Mouse (Mus musculus) urinary bladder, postnatal 14 days (tissue): ENCODE measurements around the gene Slc25a3.

Experiments used
- DNase-seq: peaks from one replicate; pipeline ENCODE4 v3.0.0; 2021; ENCODE audit warnings: low spot score

Slc25a3 gene

DNA sequence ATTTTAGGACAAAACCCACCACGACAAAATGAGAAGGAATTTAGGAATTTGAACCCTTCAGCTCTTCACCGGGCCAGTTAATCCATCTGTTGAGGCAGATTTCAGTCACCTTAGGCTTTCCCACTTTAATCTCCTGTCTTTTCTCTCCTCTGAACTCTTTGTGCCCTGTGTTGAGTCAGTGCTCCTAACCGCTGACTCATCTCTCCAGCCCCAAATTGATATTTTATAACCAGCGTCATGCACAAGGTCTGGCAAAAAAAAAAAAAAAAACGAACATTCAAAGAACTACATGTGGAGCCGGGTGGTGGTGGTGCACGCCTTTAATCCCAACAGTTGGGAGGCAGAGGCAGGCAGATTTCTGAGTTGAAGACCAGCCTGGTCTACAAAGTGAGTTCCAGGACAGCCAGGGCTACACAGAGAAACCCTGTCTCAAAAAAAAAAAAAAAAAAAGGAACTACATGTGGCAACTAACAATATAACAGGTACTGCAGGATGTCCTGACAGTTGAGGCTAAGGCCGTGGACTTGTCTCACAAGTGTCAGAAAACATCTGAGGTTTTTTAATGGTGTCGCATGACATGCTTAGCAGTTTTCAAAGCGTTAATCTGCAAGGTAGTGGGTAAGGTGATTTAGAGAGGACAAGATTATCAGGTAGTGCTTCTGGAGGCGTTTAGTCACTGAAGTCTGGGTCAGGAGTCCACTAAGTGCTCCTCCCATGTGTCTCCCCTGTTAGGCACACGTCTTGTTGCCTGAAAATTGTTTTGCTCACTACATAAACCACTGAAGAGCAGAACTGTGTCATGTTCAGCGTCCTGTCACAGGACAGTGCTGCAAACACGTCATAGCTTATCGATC lies 29.4 kb downstream of the Slc25a3 start:
- no peak for DNase-seq

DNA sequence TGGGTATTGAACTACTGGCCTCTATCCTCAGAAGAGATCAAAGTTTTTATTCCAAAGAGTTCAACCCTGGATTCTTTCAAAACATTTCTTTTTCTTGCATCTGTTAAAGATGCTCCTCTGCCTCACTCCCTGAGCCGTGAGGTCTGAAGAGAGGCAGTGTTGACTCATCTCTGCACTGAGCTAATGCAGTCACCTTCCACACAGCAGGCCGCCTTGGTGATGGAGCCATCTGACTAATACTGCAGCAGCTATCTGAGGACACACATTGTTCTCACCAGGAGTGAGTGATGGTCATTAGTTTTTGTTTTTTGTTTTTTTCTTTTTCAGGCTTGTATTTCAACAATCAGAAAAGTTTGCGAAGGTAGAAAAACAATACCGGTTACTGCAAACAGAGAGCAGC lies 31.0 kb downstream of the Slc25a3 start:
- no peak for DNase-seq

GRCm38 (mm10) chr10:91083393-91083927 lies 40.4 kb downstream of the Slc25a3 start:
- DNase-seq, result no peak

DNA sequence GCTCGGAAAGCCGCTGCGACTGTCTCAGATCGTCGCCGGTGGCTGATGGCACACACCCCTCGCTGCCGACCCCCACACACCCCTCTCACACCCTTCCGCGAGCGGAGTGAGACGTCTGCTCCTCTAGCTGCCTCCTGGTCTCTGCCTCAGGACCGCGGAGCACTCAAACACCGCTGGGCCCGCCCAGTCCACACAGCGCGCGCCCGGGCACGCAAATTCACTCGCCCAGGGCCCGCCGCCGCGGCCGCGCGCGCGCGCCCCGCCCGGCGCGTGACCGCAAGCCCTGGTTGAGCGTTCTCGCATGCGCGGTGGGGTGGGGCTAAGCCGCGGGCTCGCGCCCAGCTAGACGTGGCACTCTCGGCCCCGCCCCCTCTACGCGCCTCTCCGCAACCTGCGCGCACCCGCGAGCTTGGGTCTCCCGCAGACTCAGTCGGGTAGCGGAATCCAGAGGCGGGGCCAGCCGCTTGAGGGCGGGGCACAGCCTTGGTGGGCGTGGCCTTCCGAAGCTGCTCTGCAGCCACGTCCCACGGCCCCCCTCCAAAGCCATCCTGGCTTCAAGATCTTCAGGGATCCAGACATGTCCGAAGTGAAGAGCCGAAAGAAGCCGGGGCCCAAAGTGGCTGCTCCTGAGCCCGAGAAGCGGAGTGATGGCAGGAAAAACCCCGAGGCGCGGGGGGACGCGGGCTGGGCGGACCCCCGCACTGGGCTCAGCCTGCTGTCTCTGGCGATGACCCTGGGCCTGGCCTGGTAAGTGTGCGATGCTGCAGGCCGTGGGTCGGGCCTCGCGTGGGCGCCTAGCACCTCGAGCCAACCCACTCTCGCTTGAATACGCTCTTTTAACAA lies 41.1 kb downstream of the Slc25a3 start, which contains the start of the genes Apaf1 and Ikbip:
Gene Apaf1, minus strand, starts transcription at position 221 of the 843 bp plus-strand sequence.
Gene Ikbip, plus strand, starts transcription at position 391 of the 843 bp plus-strand sequence.
- DNase-seq, result peak; percentile 100

DNA sequence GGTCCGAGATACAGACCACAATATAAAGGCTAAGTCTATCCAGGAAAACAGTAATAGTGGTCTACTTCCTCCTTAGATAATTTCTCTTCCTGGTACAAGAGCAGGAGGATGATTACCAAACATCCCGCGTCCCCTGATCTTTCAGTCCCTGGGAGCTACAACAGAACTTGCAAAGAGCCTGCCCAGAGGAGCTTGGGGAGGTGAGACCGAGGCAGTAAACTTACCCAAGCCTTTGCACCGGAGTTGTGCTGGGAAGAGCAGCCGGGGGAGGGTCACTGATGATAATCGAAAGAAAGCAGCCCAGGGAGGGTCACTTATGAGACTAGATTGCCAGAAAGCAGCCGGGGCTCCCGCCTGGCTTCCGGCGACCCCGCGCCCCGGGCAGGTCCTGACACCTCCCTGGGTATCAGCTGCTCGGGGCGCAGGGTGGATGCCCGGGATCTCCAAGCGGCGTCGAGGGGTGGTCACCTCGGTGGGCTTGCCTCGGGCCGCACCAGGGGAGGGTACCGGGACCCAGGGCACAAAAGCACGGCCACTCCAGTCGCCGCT lies 41.8 kb downstream of the Slc25a3 start:
- DNase-seq, result no peak

DNA sequence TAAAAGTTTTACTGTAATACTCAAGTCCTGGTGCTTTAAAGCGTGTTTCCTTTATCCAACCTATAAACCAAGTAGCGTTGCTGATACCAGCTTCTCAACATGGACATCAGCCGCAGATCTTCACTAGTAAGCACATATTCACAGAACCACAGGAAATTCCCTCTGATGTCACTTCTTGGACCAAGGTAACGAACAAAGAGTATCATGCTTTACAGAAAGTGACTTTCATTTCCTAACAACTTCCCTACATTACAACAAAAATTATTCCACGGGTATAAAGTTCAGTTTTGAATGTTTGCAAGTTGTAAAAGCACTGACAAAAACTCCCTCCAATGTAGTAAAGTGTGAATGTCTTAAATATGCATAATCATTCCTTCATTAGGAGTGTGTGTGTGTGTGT lies 43.3 kb downstream of the Slc25a3 start:
- no peak for DNase-seq

- DNase-seq, result no peak
Observed at GRCm38 (mm10) chr10:91076667-91077066, 47.2 kb downstream of the Slc25a3 start.

GRCm38 (mm10) chr10:91073345-91073744 lies 50.5 kb downstream of the Slc25a3 start:
- peak; percentile 43 for DNase-seq

- DNase-seq, result no peak
Observed at GRCm38 (mm10) chr10:91071768-91072167, 52.1 kb downstream of the Slc25a3 start.
